Mouse (Mus musculus): ENCODE data around the gene Olfr1373. TPM values are rescaled to one million over a fixed set of nuclear protein-coding genes. Genes with fewer than 3 reads are reported as not detected.

The Olfr1373 gene
- not detected in 2 replicates for polyA plus RNA-seq (2012)

GRCm38 (mm10) chr11:52145428-52145827, at the start of gene Olfr1373:
Gene Olfr1373 (minus strand): TSS chr11:52145528.

DNA sequence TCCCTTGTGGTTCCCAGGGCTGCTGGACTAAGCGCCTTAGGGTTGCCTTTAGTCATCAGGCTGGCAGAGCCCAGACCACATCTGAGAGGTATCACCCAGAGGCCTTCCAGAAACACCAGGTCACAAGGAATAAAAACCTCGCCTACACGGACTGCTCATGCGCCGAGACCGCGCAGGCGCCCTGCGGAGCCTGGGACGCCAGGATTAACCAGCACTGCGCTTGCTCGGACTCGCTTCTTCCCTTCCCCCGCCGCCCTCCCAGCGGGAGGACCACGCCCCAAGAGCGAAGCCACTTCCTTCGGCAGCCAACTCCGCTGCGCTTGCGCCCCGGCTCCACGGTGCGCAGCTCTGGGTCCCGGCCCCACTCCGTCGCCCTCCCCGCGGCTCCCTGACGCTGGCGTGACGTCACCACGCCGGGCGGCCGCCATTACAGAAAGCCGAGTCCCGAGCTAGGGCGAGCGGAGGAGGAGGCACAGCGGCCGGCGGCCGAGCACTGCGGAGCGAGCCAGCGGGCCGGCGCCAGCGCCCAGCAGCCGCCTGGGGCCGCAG, 46.9 kb downstream of the Olfr1373 start, which contains the start of gene Ppp2ca:
TSS of gene Ppp2ca (plus strand) at position 284 of the 549 bp plus-strand sequence.

Other genes starting within 250 kb of the Olfr1373 start
- gene Cdkn2aipnl, start 177.9 kb downstream of the Olfr1373 start, polyA plus RNA-seq (2012), result 32.3 and 34.7 TPM in 2 replicates
- gene Ube2b, start 144.8 kb downstream of the Olfr1373 start, polyA plus RNA-seq (2012), result 166 and 167 TPM in 2 replicates
- 0.94 and 1.5 TPM in 2 replicates for gene Cdkl3, start 141.3 kb downstream of the Olfr1373 start, polyA plus RNA-seq (2012)
- gene Ppp2ca, start 46.8 kb downstream of the Olfr1373 start, polyA plus RNA-seq (2012), result 13.6 and 18.5 TPM in 2 replicates
- not detected in 2 replicates for gene Olfr1371, start 68.5 kb upstream of the Olfr1373 start, polyA plus RNA-seq (2012)
- gene Skp1a, start 86.5 kb upstream of the Olfr1373 start, polyA plus RNA-seq (2012), result 14.5 and 19.4 TPM in 2 replicates
- gene Tcf7, start 137.5 kb upstream of the Olfr1373 start, polyA plus RNA-seq (2012), result 13.4 and 14.8 TPM in 2 replicates
- 32.0 and 35.1 TPM in 2 replicates for gene Vdac1, start 215.3 kb upstream of the Olfr1373 start, polyA plus RNA-seq (2012)

All from megakaryocyte-erythroid progenitor cell, adult 5 weeks (primary cell).